ENCODE assay signal across 14 mouse cellular contexts in the genomic region with DNA sequence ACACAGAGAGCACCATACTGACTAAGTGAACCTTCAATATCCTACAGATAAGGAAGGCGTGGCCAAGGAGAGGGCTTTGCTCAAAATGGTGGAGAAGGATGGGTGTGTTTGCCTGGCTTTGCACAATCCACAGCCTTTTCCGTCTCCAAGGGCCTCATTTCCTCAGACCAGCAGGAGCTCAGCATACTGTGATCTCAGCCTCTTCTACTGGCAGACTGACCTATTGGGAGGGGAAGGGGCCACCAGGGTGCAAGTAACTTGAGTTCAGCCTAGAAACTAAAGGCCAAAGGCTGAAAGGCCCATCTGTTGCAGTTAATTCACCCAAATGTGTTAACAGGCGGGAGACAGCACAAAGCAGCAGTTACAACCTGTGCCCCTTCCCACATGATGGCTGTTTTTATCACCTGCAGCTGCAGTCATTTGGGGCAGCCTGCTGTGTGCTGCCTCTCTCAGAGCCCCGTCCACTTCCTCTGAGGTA. TPM values are rescaled to one million over a fixed set of nuclear protein-coding genes. Genes with fewer than 3 reads are reported as not detected.
DNase-seq lines count a peak whose midpoint lies in the region; ATAC-seq and TF ChIP-seq lines count a peak whose summit lies in the region.
"Had no signal": no experiment of that assay in that cellular context is flagged by ENCODE, and none has a peak within 500 bp of the region (broad histone marks: within the 10 kb centered on the region; RNA-seq: fewer than 3 reads in every experiment).

No protein-coding gene starts in this region.

- 47% methylated on average over 4 of the region's 4 CpGs for WGBS in hindbrain, embryonic 10.5 days
- WGBS in hindbrain, postnatal 0 days = 56% methylated on average over 4 of the region's 4 CpGs
- WGBS in intestine, postnatal 0 days = 55% methylated on average over 4 of the region's 4 CpGs

- H3K4me2 ChIP-seq in hindbrain, postnatal 0 days (ENCODE audit: low read depth, low read length) = no peak overlapping the region
- H3K4me2 ChIP-seq in intestine, postnatal 0 days (replicated peaks; ENCODE audit: low read depth) = no peak overlapping the region
- H3K4me2 ChIP-seq: heart, embryonic 13.5 days; midbrain, embryonic 13.5 days had no signal

- ATAC-seq in hindbrain, postnatal 0 days = no peak
- 0 out of 2 replicates have a peak, but pooled peaks have one; percentile 12 for ATAC-seq in intestine, postnatal 0 days
- ATAC-seq: midbrain, embryonic 13.5 days had no signal

- no peak for TF ChIP-seq CTCF in hindbrain, postnatal 0 days (IDR thresholded peaks at IDR 0.05; ENCODE audit: low read depth)
- TF ChIP-seq CTCF in intestine, postnatal 0 days (IDR thresholded peaks at IDR 0.05; ENCODE audit: low read depth) = no peak

- peak overlapping the region; percentile 73 for H3K27ac ChIP-seq in hindbrain, embryonic 10.5 days
- H3K27ac ChIP-seq in hindbrain, postnatal 0 days = no peak overlapping the region
- H3K27ac ChIP-seq in intestine, postnatal 0 days (ENCODE audit: low read depth, low read length) = no peak overlapping the region
- H3K27ac ChIP-seq: heart, embryonic 13.5 days had no signal

- peaks cover 98% of the 10 kb centered on the region for H3K4me1 ChIP-seq in hindbrain, embryonic 10.5 days (replicated peaks)
- H3K4me1 ChIP-seq in hindbrain, postnatal 0 days (ENCODE audit: insufficient read depth, low read length) = no peaks in the 10 kb centered on the region
- peaks cover 10% of the 10 kb centered on the region; the same call in 1 of the 2 replicates for H3K4me1 ChIP-seq in intestine, postnatal 0 days (replicated peaks; ENCODE audit: control insufficient read depth, insufficient read depth, low read length)

- intact Hi-C loops in heart, postnatal 10 days (cut with DNase I) = no loop called here

- H3K4me3 ChIP-seq in hindbrain, embryonic 10.5 days = no peak overlapping the region
- H3K4me3 ChIP-seq in hindbrain, postnatal 0 days (ENCODE audit: low read length) = no peak overlapping the region
- H3K4me3 ChIP-seq in intestine, postnatal 0 days (ENCODE audit: low read depth, low read length) = no peak overlapping the region
- H3K4me3 ChIP-seq: erythroblast, embryonic 14.5 days; heart, embryonic 13.5 days; midbrain, embryonic 13.5 days had no signal

- H3K9me3 ChIP-seq in hindbrain, embryonic 10.5 days = no peaks in the 10 kb centered on the region
- H3K9me3 ChIP-seq in hindbrain, postnatal 0 days (ENCODE audit: low read length) = no peaks in the 10 kb centered on the region
- H3K9me3 ChIP-seq in intestine, postnatal 0 days (ENCODE audit: control insufficient read depth) = no peaks in the 10 kb centered on the region
- H3K9me3 ChIP-seq: heart, embryonic 13.5 days; midbrain, embryonic 13.5 days had no signal

- H3K27me3 ChIP-seq in hindbrain, embryonic 10.5 days (ENCODE audit: insufficient read depth, poor library complexity, severe bottlenecking) = no peaks in the 10 kb centered on the region
- H3K27me3 ChIP-seq in hindbrain, postnatal 0 days (ENCODE audit: insufficient read depth, low read length) = no peaks in the 10 kb centered on the region
- H3K27me3 ChIP-seq in intestine, postnatal 0 days (replicated peaks; ENCODE audit: control insufficient read depth, insufficient read depth, low read length) = no peaks in the 10 kb centered on the region
- H3K27me3 ChIP-seq: heart, embryonic 13.5 days; midbrain, embryonic 13.5 days had no signal

- DNase-seq in hindbrain, embryonic 10.5 days (ENCODE audit: low spot score) = no peak
- no peak for DNase-seq in hindbrain, postnatal 0 days (ENCODE audit: low spot score)
- peak; percentile 90 for DNase-seq in R1 (ENCODE audit: low read depth, low spot score)
- peak; percentile 39 for DNase-seq in thymus, postnatal 0 days (ENCODE audit: low spot score)
- no peak for DNase-seq in layer of hippocampus, postnatal 25 days (ENCODE audit: extremely low spot score in 1 of 2, low spot score in 1 of 2)
- no peak for DNase-seq in adrenal gland, postnatal 4 days (ENCODE audit: low spot score in 2 of 2)
- DNase-seq in heart, postnatal 10 days = no peak
- DNase-seq: cerebellum, postnatal 14 days; kidney, adult 18-20 months; right cerebral cortex, postnatal 25 days had no signal

- peaks cover 38% of the 10 kb centered on the region for H3K36me3 ChIP-seq in hindbrain, embryonic 10.5 days
- no peaks in the 10 kb centered on the region for H3K36me3 ChIP-seq in hindbrain, postnatal 0 days (ENCODE audit: insufficient read depth, low read length)
- H3K36me3 ChIP-seq in intestine, postnatal 0 days (ENCODE audit: control insufficient read depth, insufficient read depth) = peaks cover 4% of the 10 kb centered on the region; the same call in 1 of the 2 replicates

- no peak overlapping the region for H3K9ac ChIP-seq in hindbrain, postnatal 0 days (replicated peaks; ENCODE audit: low read length)
- no peak overlapping the region for H3K9ac ChIP-seq in intestine, postnatal 0 days (ENCODE audit: low read depth, low read length)
- H3K9ac ChIP-seq: heart, embryonic 13.5 days; midbrain, embryonic 13.5 days had no signal

RNA-seq across cellular contexts. Expression of a gene that starts 29.4 kb away (rescaled TPM):
- 42.7 and 57.7 TPM in 2 replicates for polyA plus RNA-seq in hindbrain, embryonic 10.5 days (2016; fragmentation: Nextera tagmentation; extraction: Ambion mirVana)
- 7.7 TPM in 2 replicates for total RNA-seq in hindbrain, postnatal 0 days (2014; rRNA removed)
- polyA plus RNA-seq in hindbrain, postnatal 0 days (2015; fragmentation: Nextera tagmentation; extraction: Ambion mirVana) = 4.3 and 4.4 TPM in 2 replicates
- 5.2 and 5.4 TPM in 2 replicates for polyA plus RNA-seq in intestine, postnatal 0 days (2015; fragmentation: Nextera tagmentation; extraction: Ambion mirVana)
- 26.2 and 27.3 TPM in 2 replicates for polyA plus RNA-seq in thymus, postnatal 0 days (2015; fragmentation: Nextera tagmentation; extraction: Ambion mirVana)
- total RNA-seq in layer of hippocampus, postnatal 25 days (2021) = 1 to 10 TPM; 4.8 to 9.9 TPM
- 1 to 10 TPM; 4.1 to 6.3 TPM for total RNA-seq in adrenal gland, postnatal 4 days (2021)
- total RNA-seq in heart, postnatal 10 days (2021) = 1 to 10 TPM; 4.4 to 7.0 TPM

RNA-seq across cellular contexts. Expression of a gene that starts 41.6 kb away (rescaled TPM):
- 90.7 and 105 TPM in 2 replicates for polyA plus RNA-seq in hindbrain, embryonic 10.5 days (2016; fragmentation: Nextera tagmentation; extraction: Ambion mirVana)
- 76.3 and 83.7 TPM in 2 replicates for total RNA-seq in hindbrain, postnatal 0 days (2014; rRNA removed)
- polyA plus RNA-seq in hindbrain, postnatal 0 days (2015; fragmentation: Nextera tagmentation; extraction: Ambion mirVana) = 48.8 and 52.7 TPM in 2 replicates
- polyA plus RNA-seq in intestine, postnatal 0 days (2015; fragmentation: Nextera tagmentation; extraction: Ambion mirVana) = 26.7 and 27.4 TPM in 2 replicates
- 211 and 221 TPM in 2 replicates for polyA plus RNA-seq in thymus, postnatal 0 days (2015; fragmentation: Nextera tagmentation; extraction: Ambion mirVana)
- 10 to 100 TPM; 72.9 to 75.2 TPM for total RNA-seq in layer of hippocampus, postnatal 25 days (2021)
- 10 to 100 TPM; 72.6 to 82.5 TPM for total RNA-seq in adrenal gland, postnatal 4 days (2021)
- 10 to 100 TPM; 35.2 to 37.9 TPM for total RNA-seq in heart, postnatal 10 days (2021)

Comparison
In these comparisons a context has a peak if more than half of its experiments do, and no peak if none do; other contexts are left out.
1. DNase-seq: peak in R1 (single experiment) and thymus, postnatal 0 days (single experiment); none in hindbrain, embryonic 10.5 days (single experiment), hindbrain, postnatal 0 days (single experiment), layer of hippocampus, postnatal 25 days (0 of 2), adrenal gland, postnatal 4 days (0 of 2) and heart, postnatal 10 days (0 of 2).